Mouse (Mus musculus): ENCODE results near the gene C2cd4a. TPM values are rescaled to one million over a fixed set of nuclear protein-coding genes. Genes with fewer than 3 reads are reported as not detected.

The C2cd4a gene
- polyA plus RNA-seq, 1 experiment from 2014 or later: 0.48 TPM

- Histone ChIP-seq H3K9ac (ENCODE audit: low read depth, low read length) (peak overlapping the region; percentile 11; the same call in 1 of the 2 replicates), H3K4me2 (replicated peaks; ENCODE audit: low read depth) (peak overlapping the region; percentile 98), H3K36me3 (ENCODE audit: control insufficient read depth, insufficient read depth) (no peaks in the 10 kb centered on the region), H3K27me3 (replicated peaks; ENCODE audit: control insufficient read depth, insufficient read depth, low read length) (peaks cover 25% of the 10 kb centered on the region; the same call in 1 of the 2 replicates), H3K4me1 (replicated peaks; ENCODE audit: control insufficient read depth, insufficient read depth, low read length) (no peaks in the 10 kb centered on the region; the same call in 1 of the 2 replicates), H3K4me3 (ENCODE audit: low read depth, low read length) (peak overlapping the region; percentile 58), H3K9me3 (ENCODE audit: control insufficient read depth) (no peaks in the 10 kb centered on the region), H3K27ac (ENCODE audit: low read depth, low read length) (no peak overlapping the region)
- peak; percentile 63 for ATAC-seq
- WGBS: 2% methylated on average over 81 of the region's 84 CpGs
- TF ChIP-seq CTCF (IDR thresholded peaks at IDR 0.05; ENCODE audit: low read depth): peak; percentile 22; the same call in 1 of the 2 replicates
Observed at GRCm38 (mm10) chr9:67830411-67831358, 1.4 kb downstream of the C2cd4a start.

DNA sequence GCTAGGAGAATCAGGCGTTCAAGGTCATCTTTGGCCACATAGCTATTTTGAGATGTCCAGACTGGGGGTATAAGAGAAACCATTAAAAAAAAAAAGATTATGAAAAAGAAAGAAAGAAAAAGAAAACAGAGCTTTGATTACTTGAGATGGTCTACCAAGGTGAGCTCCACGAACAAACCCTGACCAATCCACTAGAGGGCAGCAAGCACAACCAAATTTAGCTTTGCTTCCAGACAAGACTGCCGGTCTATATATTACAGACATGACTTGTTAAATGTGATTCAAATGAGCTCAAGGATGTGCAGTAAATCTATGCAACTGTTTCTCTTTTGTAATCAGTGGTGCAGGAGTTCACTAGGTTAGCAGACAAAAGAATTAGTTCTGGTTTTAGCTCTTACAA lies 3.9 kb downstream of the C2cd4a start:
- H3K9me3 ChIP-seq (ENCODE audit: control insufficient read depth): no peaks in the 10 kb centered on the region
- H3K4me2 ChIP-seq (replicated peaks; ENCODE audit: low read depth): no peak overlapping the region
- H3K9ac ChIP-seq (ENCODE audit: low read depth, low read length): no peak overlapping the region
- no peaks in the 10 kb centered on the region for H3K36me3 ChIP-seq (ENCODE audit: control insufficient read depth, insufficient read depth)
- no peak overlapping the region for H3K27ac ChIP-seq (ENCODE audit: low read depth, low read length)
- no peaks in the 10 kb centered on the region; the same call in 1 of the 2 replicates for H3K4me1 ChIP-seq (replicated peaks; ENCODE audit: control insufficient read depth, insufficient read depth, low read length)
- TF ChIP-seq CTCF (IDR thresholded peaks at IDR 0.05; ENCODE audit: low read depth): peak; percentile 85
- H3K4me3 ChIP-seq (ENCODE audit: low read depth, low read length): no peak overlapping the region
- ATAC-seq: no peak
- peaks cover 25% of the 10 kb centered on the region; the same call in 1 of the 2 replicates for H3K27me3 ChIP-seq (replicated peaks; ENCODE audit: control insufficient read depth, insufficient read depth, low read length)
- 8% methylated on average over 3 of the region's 3 CpGs for WGBS

- TF ChIP-seq CTCF (IDR thresholded peaks at IDR 0.05; ENCODE audit: low read depth): no peak; the same call in 1 of the 2 replicates
- no peak overlapping the region for H3K4me2 ChIP-seq (replicated peaks; ENCODE audit: low read depth)
- no peaks in the 10 kb centered on the region for H3K4me1 ChIP-seq (replicated peaks; ENCODE audit: control insufficient read depth, insufficient read depth, low read length)
- H3K9ac ChIP-seq (ENCODE audit: low read depth, low read length): no peak overlapping the region
- H3K27ac ChIP-seq (ENCODE audit: low read depth, low read length): no peak overlapping the region
- no peaks in the 10 kb centered on the region for H3K36me3 ChIP-seq (ENCODE audit: control insufficient read depth, insufficient read depth)
- 81% methylated on average over 7 of the region's 7 CpGs for WGBS
- H3K4me3 ChIP-seq (ENCODE audit: low read depth, low read length): no peak overlapping the region
- ATAC-seq: no peak
- no peaks in the 10 kb centered on the region for H3K9me3 ChIP-seq (ENCODE audit: control insufficient read depth)
- peaks cover 12% of the 10 kb centered on the region; the same call in 1 of the 2 replicates for H3K27me3 ChIP-seq (replicated peaks; ENCODE audit: control insufficient read depth, insufficient read depth, low read length)
Observed at GRCm38 (mm10) chr9:67825527-67825926, 6.6 kb downstream of the C2cd4a start.

GRCm38 (mm10) chr9:67823131-67823530 lies 9.0 kb downstream of the C2cd4a start:
- no peaks in the 10 kb centered on the region for H3K27me3 ChIP-seq (replicated peaks; ENCODE audit: control insufficient read depth, insufficient read depth, low read length)
- no peak overlapping the region for H3K9ac ChIP-seq (ENCODE audit: low read depth, low read length)
- TF ChIP-seq CTCF (IDR thresholded peaks at IDR 0.05; ENCODE audit: low read depth): no peak
- H3K4me2 ChIP-seq (replicated peaks; ENCODE audit: low read depth): no peak overlapping the region
- no peaks in the 10 kb centered on the region for H3K36me3 ChIP-seq (ENCODE audit: control insufficient read depth, insufficient read depth)
- H3K27ac ChIP-seq (ENCODE audit: low read depth, low read length): no peak overlapping the region
- H3K4me1 ChIP-seq (replicated peaks; ENCODE audit: control insufficient read depth, insufficient read depth, low read length): no peaks in the 10 kb centered on the region
- 50% methylated on average over 5 of the region's 5 CpGs for WGBS
- no peak overlapping the region for H3K4me3 ChIP-seq (ENCODE audit: low read depth, low read length)
- no peak for ATAC-seq
- H3K9me3 ChIP-seq (ENCODE audit: control insufficient read depth): no peaks in the 10 kb centered on the region

- Histone ChIP-seq H3K4me3 (ENCODE audit: low read depth, low read length) (no peak overlapping the region), H3K27me3 (replicated peaks; ENCODE audit: control insufficient read depth, insufficient read depth, low read length) (no peaks in the 10 kb centered on the region)
- ATAC-seq: no peak
Observed at GRCm38 (mm10) chr9:67818668-67818950, 13.5 kb downstream of the C2cd4a start.

DNA sequence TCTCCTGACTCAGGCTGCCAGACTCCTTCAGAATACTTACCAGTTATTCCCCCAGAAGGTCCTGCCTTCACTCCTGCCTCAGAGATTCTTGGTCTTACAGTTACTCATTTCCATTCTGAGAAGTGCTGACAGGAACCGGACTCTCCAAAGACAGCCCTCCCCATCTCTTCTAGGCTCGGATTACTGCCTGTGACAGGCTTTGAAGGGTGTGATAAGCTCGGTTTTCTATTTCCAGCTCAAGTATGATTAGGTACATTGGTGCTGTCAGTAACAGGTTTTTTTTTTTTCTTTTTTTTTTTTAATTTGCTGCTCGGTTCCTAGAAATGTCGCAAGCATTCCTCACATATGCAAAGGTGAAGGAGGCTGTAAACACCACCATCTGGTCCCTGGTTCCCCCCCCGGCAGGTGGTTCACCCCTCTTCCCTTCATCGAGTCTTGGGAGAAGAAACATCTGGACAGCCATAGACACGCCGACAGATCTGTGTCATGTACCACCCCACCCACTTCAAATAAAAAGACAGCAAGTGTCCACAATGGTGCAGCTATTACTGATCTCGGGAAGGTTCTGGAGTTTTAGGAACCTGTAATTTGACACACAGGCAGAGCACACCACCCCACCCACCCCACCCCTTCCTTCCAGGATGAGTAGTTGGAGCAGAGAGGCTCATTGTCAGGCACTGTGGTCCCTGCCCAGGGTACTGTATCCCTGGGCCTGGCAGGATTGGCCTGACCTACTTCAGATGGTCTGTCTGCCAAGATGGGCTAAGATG lies 14.0 kb downstream of the C2cd4a start:
- no peak overlapping the region for H3K9ac ChIP-seq (ENCODE audit: low read depth, low read length)
- H3K36me3 ChIP-seq (ENCODE audit: control insufficient read depth, insufficient read depth): no peaks in the 10 kb centered on the region
- H3K4me1 ChIP-seq (replicated peaks; ENCODE audit: control insufficient read depth, insufficient read depth, low read length): no peaks in the 10 kb centered on the region
- no peaks in the 10 kb centered on the region for H3K27me3 ChIP-seq (replicated peaks; ENCODE audit: control insufficient read depth, insufficient read depth, low read length)
- H3K4me2 ChIP-seq (replicated peaks; ENCODE audit: low read depth): no peak overlapping the region
- no peak for TF ChIP-seq CTCF (IDR thresholded peaks at IDR 0.05; ENCODE audit: low read depth)
- ATAC-seq: no peak
- H3K4me3 ChIP-seq (ENCODE audit: low read depth, low read length): no peak overlapping the region
- H3K27ac ChIP-seq (ENCODE audit: low read depth, low read length): no peak overlapping the region
- 39% methylated on average over 10 of the region's 10 CpGs for WGBS
- no peaks in the 10 kb centered on the region for H3K9me3 ChIP-seq (ENCODE audit: control insufficient read depth)

More at GRCm38 (mm10) chr9:67818668-67818950, 13.5 kb downstream of the C2cd4a start:
- Histone ChIP-seq H3K4me2 (replicated peaks; ENCODE audit: low read depth) (no peak overlapping the region), H3K9ac (ENCODE audit: low read depth, low read length) (no peak overlapping the region), H3K4me1 (replicated peaks; ENCODE audit: control insufficient read depth, insufficient read depth, low read length) (no peaks in the 10 kb centered on the region), H3K36me3 (ENCODE audit: control insufficient read depth, insufficient read depth) (no peaks in the 10 kb centered on the region), H3K27ac (ENCODE audit: low read depth, low read length) (no peak overlapping the region), H3K9me3 (ENCODE audit: control insufficient read depth) (no peaks in the 10 kb centered on the region)
- WGBS: 84% methylated on average over 4 of the region's 4 CpGs
- no peak for TF ChIP-seq CTCF (IDR thresholded peaks at IDR 0.05; ENCODE audit: low read depth)

Data from intestine, postnatal 0 days (tissue).